Mouse (Mus musculus): Measurements from ENCODE around the gene Gm49711. TPM values are rescaled to one million over a fixed set of nuclear protein-coding genes. Genes with fewer than 3 reads are reported as not detected.
"Not testable (repeated sequence)": the region's sequence is repeated elsewhere in the genome, so short reads cannot be mapped to it uniquely, and the experiment has no call there.

Gm49711 gene
- total and polyA plus RNA-seq, 3 experiments, result not detected

DNA sequence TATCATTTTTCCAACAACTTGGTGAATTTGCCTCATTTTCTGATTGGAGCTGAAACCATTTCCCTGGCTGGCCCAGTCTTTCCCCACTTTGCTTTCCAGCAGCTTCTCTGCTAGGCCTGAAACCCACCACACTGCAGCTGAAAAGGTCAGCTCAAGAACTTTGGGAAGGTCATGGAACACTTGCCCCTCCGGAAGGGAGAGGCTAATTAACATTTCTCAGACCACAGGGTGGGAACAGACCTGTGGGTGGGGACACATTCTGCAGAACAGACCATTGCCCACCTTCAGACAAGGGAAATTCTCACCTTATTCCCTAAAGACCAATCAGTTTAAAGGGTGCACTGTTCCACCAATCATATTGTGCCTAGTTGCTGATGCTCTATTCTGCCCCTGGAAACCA is 155.8 kb downstream of the Gm49711 start:
- H3K9me3 ChIP-seq (replicated peaks; ENCODE audit: low read length); H3K79me2 ChIP-seq (replicated peaks; ENCODE audit: control insufficient read depth, extremely low read depth, insufficient read depth, poor library complexity, severe bottlenecking); H3K9ac ChIP-seq (ENCODE audit: insufficient read depth, low read depth); H3K4me2 ChIP-seq (ENCODE audit: insufficient read depth, low read depth, poor library complexity, severe bottlenecking); H3K27me3 ChIP-seq (replicated peaks); H3K27ac ChIP-seq (ENCODE audit: insufficient read depth, low read depth); dilution Hi-C loops (cut with MboI; ENCODE audit: extremely low pct_ligation_motif_present, extremely low pct_unique_long_range_greater_than_20kb, low sequenced_read_pairs); DNase-seq (ENCODE audit: extremely low read depth); H3K36me3 ChIP-seq (replicated peaks in 1 of 2; ENCODE audit: control insufficient read depth in 1 of 2, insufficient read depth in 1 of 2, low read length in 1 of 2); H3K4me1 ChIP-seq (ENCODE audit: control insufficient read depth in 1 of 2, insufficient read depth in 2 of 2); in situ Hi-C loops (cut with MboI; ENCODE audit: low pct_ligation_motif_present, low pct_unique_long_range_greater_than_20kb, low sequenced_read_pairs); H3K4me3 ChIP-seq (replicated peaks in 1 of 3; ENCODE audit: low read depth in 2 of 3, low read length in 2 of 3, poor library complexity in 1 of 3): not testable (repeated sequence)

- dilution Hi-C loops (cut with MboI; ENCODE audit: extremely low pct_ligation_motif_present, extremely low pct_unique_long_range_greater_than_20kb, low sequenced_read_pairs) (no loop called here), in situ Hi-C loops (cut with MboI; ENCODE audit: low pct_ligation_motif_present, low pct_unique_long_range_greater_than_20kb, low sequenced_read_pairs) (no loop called here)
- no peak for DNase-seq (ENCODE audit: extremely low read depth)
- Histone ChIP-seq H3K4me3 (replicated peaks in 1 of 3; ENCODE audit: low read depth in 2 of 3, low read length in 2 of 3, poor library complexity in 1 of 3) (no peak overlapping the region), H3K4me2 (ENCODE audit: insufficient read depth, low read depth, poor library complexity, severe bottlenecking) (no peak overlapping the region), H3K4me1 (ENCODE audit: control insufficient read depth in 1 of 2, insufficient read depth in 2 of 2) (no peaks in the 10 kb centered on the region), H3K27me3 (replicated peaks) (peaks cover 12% of the 10 kb centered on the region), H3K9me3 (replicated peaks; ENCODE audit: low read length) (no peaks in the 10 kb centered on the region), H3K9ac (ENCODE audit: insufficient read depth, low read depth) (no peak overlapping the region), H3K36me3 (replicated peaks in 1 of 2; ENCODE audit: control insufficient read depth in 1 of 2, insufficient read depth in 1 of 2, low read length in 1 of 2) (no peaks in the 10 kb centered on the region), H3K79me2 (replicated peaks; ENCODE audit: control insufficient read depth, extremely low read depth, insufficient read depth, poor library complexity, severe bottlenecking) (no peaks in the 10 kb centered on the region), H3K27ac (ENCODE audit: insufficient read depth, low read depth) (no peak overlapping the region)
- TF ChIP-seq ETS1 (conservative IDR thresholded peaks at IDR 0.05; ENCODE audit: low read depth, low read length) (no peak), POLR2A (IDR thresholded peaks at IDR 0.05; ENCODE audit: low read depth, low read length) (no peak), BHLHE40 (IDR thresholded peaks at IDR 0.05; ENCODE audit: low read depth, low read length) (no peak), HCFC1 (IDR thresholded peaks at IDR 0.05; ENCODE audit: low read depth, low read length) (no peak), ZNF384 (IDR thresholded peaks at IDR 0.05; ENCODE audit: low read depth, low read length) (no peak), CTCF (conservative IDR thresholded peaks at IDR 0.05 in 1 of 2, IDR thresholded peaks at IDR 0.05 in 1 of 2; ENCODE audit: low read depth in 2 of 2, low read length in 2 of 2) (no peak), JUN (IDR thresholded peaks at IDR 0.05; ENCODE audit: insufficient read depth, low read depth, low read length) (no peak), MXI1 (IDR thresholded peaks at IDR 0.05; ENCODE audit: low read depth, low read length) (no peak), ZC3H11A (IDR thresholded peaks at IDR 0.05; ENCODE audit: low read depth, low read length) (no peak), MAX (IDR thresholded peaks at IDR 0.05; ENCODE audit: low read length) (no peak), ZMIZ1 (IDR thresholded peaks at IDR 0.05; ENCODE audit: low read depth, low read length) (no peak), MAFK (IDR thresholded peaks at IDR 0.05; ENCODE audit: insufficient replicate concordance, low read length) (no peak), TCF12 (IDR thresholded peaks at IDR 0.05; ENCODE audit: low read depth, low read length) (no peak), SIN3A (IDR thresholded peaks at IDR 0.05; ENCODE audit: low read length) (no peak), POLR2AphosphoS2 (IDR thresholded peaks at IDR 0.05; ENCODE audit: low read depth, low read length) (no peak), MYC (IDR thresholded peaks at IDR 0.05; ENCODE audit: low read depth, low read length) (no peak), JUND (conservative IDR thresholded peaks at IDR 0.05; ENCODE audit: low read depth, low read length) (no peak), CHD2 (IDR thresholded peaks at IDR 0.05; ENCODE audit: low read length) (no peak), E2F4 (IDR thresholded peaks at IDR 0.05; ENCODE audit: insufficient replicate concordance, low read depth, low read length) (no peak)
Observed at GRCm38 (mm10) chr16:92215599-92216390, 157.7 kb downstream of the Gm49711 start.
